Mouse (Mus musculus): ENCODE results near the gene Tmem33.
A peak's percentile ranks its signal among the peaks of the same experiment; 100 is the strongest.

DNA sequence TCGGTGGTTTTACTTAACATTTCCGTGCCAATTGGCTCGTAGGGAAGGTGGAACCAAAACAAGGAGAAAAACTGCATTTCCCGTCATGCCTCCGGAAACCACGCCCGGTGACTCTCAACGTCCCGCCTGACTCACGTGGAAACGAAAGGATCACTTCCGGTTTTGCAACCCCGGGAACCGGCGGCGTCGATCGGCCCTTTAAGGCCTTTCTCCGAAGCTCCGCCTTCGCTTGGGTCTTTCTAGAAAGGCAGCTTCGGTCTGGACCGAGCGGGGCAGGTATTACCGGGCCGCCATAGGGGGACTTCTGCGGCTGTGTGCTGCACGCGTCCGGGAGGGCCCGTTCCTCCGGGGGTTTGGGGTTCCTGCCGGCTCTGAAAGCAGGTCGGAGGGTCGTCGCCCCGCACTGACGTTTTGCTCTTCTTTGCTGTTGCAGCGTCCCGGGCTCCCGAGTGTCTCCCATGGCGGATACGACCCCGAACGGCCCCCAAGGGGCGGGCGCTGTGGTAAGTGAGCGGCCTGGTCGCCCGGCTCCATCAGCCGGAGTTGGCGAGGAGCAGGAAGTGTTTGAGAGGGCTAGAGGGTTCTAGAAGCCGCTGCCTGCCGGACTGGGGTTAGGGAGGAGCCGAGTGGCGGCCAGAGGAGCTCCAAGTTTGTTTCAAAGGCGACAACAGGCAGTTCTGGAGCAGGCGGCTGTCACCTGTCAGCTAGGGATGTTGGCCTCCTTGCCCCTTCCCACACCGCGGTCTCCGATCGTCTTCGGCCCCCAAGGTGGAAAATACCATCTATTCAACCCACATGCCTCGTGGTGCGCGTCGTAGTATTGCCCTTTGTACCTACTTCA is at the start of gene Tmem33:
- TF ChIP-seq CTCF (IDR thresholded peaks at IDR 0.05; ENCODE audit: insufficient read depth, low read length), result no peak
- TF ChIP-seq POLR2A (IDR thresholded peaks at IDR 0.05; ENCODE audit: borderline replicate concordance, extremely low read depth, low read depth, low read length), result peak; percentile 44; the same call in 1 of the 2 replicates
